Mouse (Mus musculus): ENCODE data around the gene Cmbl. TPM values are rescaled to one million over a fixed set of nuclear protein-coding genes. Genes with fewer than 3 reads are reported as not detected.
A peak's percentile ranks its signal among the peaks of the same experiment; 100 is the strongest.
"Not testable (repeated sequence)": the region's sequence is repeated elsewhere in the genome, so short reads cannot be mapped to it uniquely, and the experiment has no call there.

The Cmbl gene
- total and polyA plus RNA-seq, 2 experiments = 374 to 434 TPM

GRCm38 (mm10) chr15:31573287-31573686 lies 8.1 kb downstream of the Cmbl start:
- Histone ChIP-seq H3K27ac (replicated peaks; ENCODE audit: insufficient read depth, low read depth, low read length) (no peak overlapping the region), H3K4me3 (ENCODE audit: insufficient read depth, low read depth, low read length) (no peak overlapping the region), H3K4me1 (ENCODE audit: control insufficient read depth, insufficient read depth, low read length) (peaks cover 28% of the 10 kb centered on the region), H3K79me2 (ENCODE audit: control insufficient read depth, insufficient read depth, low read length) (peaks cover 16% of the 10 kb centered on the region; the same call in 1 of the 2 replicates), H3K9ac (ENCODE audit: low read depth, low read length) (no peak overlapping the region), H3K27me3 (ENCODE audit: control insufficient read depth, insufficient read depth, low read length) (no peaks in the 10 kb centered on the region), H3K36me3 (ENCODE audit: control insufficient read depth, insufficient read depth, low read length) (no peaks in the 10 kb centered on the region)
- 94% methylated on average over 4 of the region's 4 CpGs for WGBS
- DNase-seq (ENCODE audit: extremely low read depth, low read depth, low spot score) = no peak
- TF ChIP-seq CTCF (IDR thresholded peaks at IDR 0.05; ENCODE audit: low read depth, low read length) (no peak), POLR2A (IDR thresholded peaks at IDR 0.05; ENCODE audit: extremely low read depth, insufficient read depth, low read length) (no peak)

- Histone ChIP-seq H3K27ac (replicated peaks; ENCODE audit: insufficient read depth, low read depth, low read length) (no peak overlapping the region), H3K36me3 (ENCODE audit: control insufficient read depth, insufficient read depth, low read length) (no peaks in the 10 kb centered on the region), H3K79me2 (ENCODE audit: control insufficient read depth, insufficient read depth, low read length) (peaks cover 16% of the 10 kb centered on the region; the same call in 1 of the 2 replicates), H3K9ac (ENCODE audit: low read depth, low read length) (no peak overlapping the region), H3K27me3 (ENCODE audit: control insufficient read depth, insufficient read depth, low read length) (no peaks in the 10 kb centered on the region), H3K4me3 (ENCODE audit: insufficient read depth, low read depth, low read length) (no peak overlapping the region), H3K4me1 (ENCODE audit: control insufficient read depth, insufficient read depth, low read length) (peaks cover 28% of the 10 kb centered on the region)
- no peak for TF ChIP-seq POLR2A (IDR thresholded peaks at IDR 0.05; ENCODE audit: extremely low read depth, insufficient read depth, low read length)
- TF ChIP-seq CTCF (IDR thresholded peaks at IDR 0.05; ENCODE audit: low read depth, low read length) = no peak
- DNase-seq (ENCODE audit: extremely low read depth, low read depth, low spot score) = no peak
Observed at GRCm38 (mm10) chr15:31573692-31574091, 8.5 kb downstream of the Cmbl start.

GRCm38 (mm10) chr15:31576076-31576475 lies 10.9 kb downstream of the Cmbl start:
- Histone ChIP-seq H3K9ac (ENCODE audit: low read depth, low read length) (no peak overlapping the region), H3K79me2 (ENCODE audit: control insufficient read depth, insufficient read depth, low read length) (peaks cover 16% of the 10 kb centered on the region; the same call in 1 of the 2 replicates), H3K27ac (replicated peaks; ENCODE audit: insufficient read depth, low read depth, low read length) (0 out of 2 replicates have a peak overlapping the region, but pooled peaks have one; percentile 4), H3K4me3 (ENCODE audit: insufficient read depth, low read depth, low read length) (no peak overlapping the region), H3K4me1 (ENCODE audit: control insufficient read depth, insufficient read depth, low read length) (peaks cover 19% of the 10 kb centered on the region), H3K36me3 (ENCODE audit: control insufficient read depth, insufficient read depth, low read length) (no peaks in the 10 kb centered on the region), H3K27me3 (ENCODE audit: control insufficient read depth, insufficient read depth, low read length) (no peaks in the 10 kb centered on the region)
- WGBS = 75% methylated on average over 5 of the region's 5 CpGs
- DNase-seq (ENCODE audit: extremely low read depth, low read depth, low spot score) = no peak
- TF ChIP-seq POLR2A (IDR thresholded peaks at IDR 0.05; ENCODE audit: extremely low read depth, insufficient read depth, low read length) (no peak), CTCF (IDR thresholded peaks at IDR 0.05; ENCODE audit: low read depth, low read length) (no peak)

GRCm38 (mm10) chr15:31581086-31581485 lies 15.9 kb downstream of the Cmbl start:
- 26% methylated on average over 2 of the region's 2 CpGs for WGBS
- Histone ChIP-seq H3K4me1 (ENCODE audit: control insufficient read depth, insufficient read depth, low read length) (peaks cover 24% of the 10 kb centered on the region), H3K27ac (replicated peaks; ENCODE audit: insufficient read depth, low read depth, low read length) (peak overlapping the region; percentile 56)
- not testable (repeated sequence) for H3K27me3 ChIP-seq (ENCODE audit: control insufficient read depth, insufficient read depth, low read length); H3K79me2 ChIP-seq (ENCODE audit: control insufficient read depth, insufficient read depth, low read length); H3K4me3 ChIP-seq (ENCODE audit: insufficient read depth, low read depth, low read length); H3K9ac ChIP-seq (ENCODE audit: low read depth, low read length); H3K36me3 ChIP-seq (ENCODE audit: control insufficient read depth, insufficient read depth, low read length)
- peak; percentile 60 for DNase-seq (ENCODE audit: extremely low read depth, low read depth, low spot score)

- Histone ChIP-seq H3K27me3 (ENCODE audit: control insufficient read depth, insufficient read depth, low read length) (no peaks in the 10 kb centered on the region), H3K36me3 (ENCODE audit: control insufficient read depth, insufficient read depth, low read length) (peaks cover 11% of the 10 kb centered on the region; the same call in 1 of the 2 replicates), H3K4me1 (ENCODE audit: control insufficient read depth, insufficient read depth, low read length) (peaks cover 22% of the 10 kb centered on the region), H3K79me2 (ENCODE audit: control insufficient read depth, insufficient read depth, low read length) (no peaks in the 10 kb centered on the region), H3K9ac (ENCODE audit: low read depth, low read length) (no peak overlapping the region), H3K27ac (replicated peaks; ENCODE audit: insufficient read depth, low read depth, low read length) (peak overlapping the region; percentile 88), H3K4me3 (ENCODE audit: insufficient read depth, low read depth, low read length) (no peak overlapping the region)
- WGBS = 18% methylated on average over 13 of the region's 13 CpGs
- peak; percentile 100 for DNase-seq (ENCODE audit: extremely low read depth, low read depth, low spot score)
- TF ChIP-seq CTCF (IDR thresholded peaks at IDR 0.05; ENCODE audit: low read depth, low read length) = no peak
- no peak for TF ChIP-seq POLR2A (IDR thresholded peaks at IDR 0.05; ENCODE audit: extremely low read depth, insufficient read depth, low read length)
Observed at GRCm38 (mm10) chr15:31583304-31584085, 18.3 kb downstream of the Cmbl start.

GRCm38 (mm10) chr15:31585238-31585637 lies 20.0 kb downstream of the Cmbl start:
- H3K4me1 ChIP-seq (ENCODE audit: control insufficient read depth, insufficient read depth, low read length) = peaks cover 22% of the 10 kb centered on the region
- H3K9ac ChIP-seq (ENCODE audit: low read depth, low read length) = no peak overlapping the region
- no peaks in the 10 kb centered on the region for H3K27me3 ChIP-seq (ENCODE audit: control insufficient read depth, insufficient read depth, low read length)
- peaks cover 26% of the 10 kb centered on the region for H3K36me3 ChIP-seq (ENCODE audit: control insufficient read depth, insufficient read depth, low read length)
- TF ChIP-seq POLR2A (IDR thresholded peaks at IDR 0.05; ENCODE audit: extremely low read depth, insufficient read depth, low read length) (no peak), CTCF (IDR thresholded peaks at IDR 0.05; ENCODE audit: low read depth, low read length) (no peak)
- H3K79me2 ChIP-seq (ENCODE audit: control insufficient read depth, insufficient read depth, low read length) = no peaks in the 10 kb centered on the region
- H3K27ac ChIP-seq (replicated peaks; ENCODE audit: insufficient read depth, low read depth, low read length) = no peak overlapping the region
- DNase-seq (ENCODE audit: extremely low read depth, low read depth, low spot score) = no peak
- WGBS = 90% methylated on average over 7 of the region's 7 CpGs
- H3K4me3 ChIP-seq (ENCODE audit: insufficient read depth, low read depth, low read length) = no peak overlapping the region
